Mouse (Mus musculus): ENCODE data around the gene Scgb2b15. TPM values are rescaled to one million over a fixed set of nuclear protein-coding genes. Genes with fewer than 3 reads are reported as not detected.

Scgb2b15 gene
- total RNA-seq (2023): not detected

GRCm38 (mm10) chr7:32829562-32829961, at the start of gene Scgb2b15:
Gene Scgb2b15, minus strand, starts transcription at chr7:32829662.

GRCm38 (mm10) chr7:32836254-32836653, 6.8 kb upstream of the Scgb2b15 start, which contains the start of gene Scgb1b15:
Gene Scgb1b15, plus strand, starts transcription at chr7:32836554.

Other genes starting within 250 kb of the Scgb2b15 start
- not detected for gene Scgb1b15, start 6.9 kb upstream of the Scgb2b15 start, total RNA-seq (2023)
- not detected for gene Scgb2b17, start 226.9 kb upstream of the Scgb2b15 start, total RNA-seq (2023)
- gene Scgb1b17, start 233.8 kb upstream of the Scgb2b15 start, total RNA-seq (2023): not detected